Mouse (Mus musculus): ENCODE data around the gene Dnajc2.
A peak's percentile ranks its signal among the peaks of the same experiment; 100 is the strongest.

Gene Dnajc2

GRCm38 (mm10) chr5:21785053-21785452 is at the start of gene Dnajc2, which contains the start of gene Psmc2:
Dnajc2 (minus strand) TSS chr5:21785251.
Psmc2 (plus strand) TSS chr5:21785283.
- peak; percentile 91 for DNase-seq

- DNase-seq, result no peak
Measured at GRCm38 (mm10) chr5:21831761-21832160, 46.7 kb upstream of the Dnajc2 start.

GRCm38 (mm10) chr5:21828855-21829254 is 43.8 kb upstream of the Dnajc2 start:
- DNase-seq, result no peak

- DNase-seq, result no peak
Measured at GRCm38 (mm10) chr5:21827643-21828042, 42.6 kb upstream of the Dnajc2 start.

GRCm38 (mm10) chr5:21826370-21826769 is 41.3 kb upstream of the Dnajc2 start:
- DNase-seq, result no peak

- DNase-seq, result peak; percentile 67
Measured at GRCm38 (mm10) chr5:21813994-21814393, 28.9 kb upstream of the Dnajc2 start.

- DNase-seq, result no peak
Measured at GRCm38 (mm10) chr5:21810924-21811323, 25.9 kb upstream of the Dnajc2 start.

- no peak for DNase-seq
Measured at GRCm38 (mm10) chr5:21804837-21805236, 19.8 kb upstream of the Dnajc2 start.

GRCm38 (mm10) chr5:21803691-21804188 is 18.7 kb upstream of the Dnajc2 start:
- no peak for DNase-seq

- DNase-seq, result no peak
Measured at GRCm38 (mm10) chr5:21802907-21803306, 17.9 kb upstream of the Dnajc2 start.

GRCm38 (mm10) chr5:21792166-21792565 is 7.1 kb upstream of the Dnajc2 start:
- no peak for DNase-seq

- no peak for DNase-seq
Measured at GRCm38 (mm10) chr5:21789061-21789460, 4.0 kb upstream of the Dnajc2 start.

- no peak for DNase-seq
Measured at GRCm38 (mm10) chr5:21787186-21788105, 2.4 kb upstream of the Dnajc2 start.

- peak; percentile 94 for DNase-seq
Measured at GRCm38 (mm10) chr5:21786258-21787185, 1.5 kb upstream of the Dnajc2 start.

- no peak for DNase-seq
Measured at GRCm38 (mm10) chr5:21785776-21786175, 725 bp upstream of the Dnajc2 start.

- peak; percentile 78 for DNase-seq
Measured at GRCm38 (mm10) chr5:21784161-21785052, 644 bp downstream of the Dnajc2 start.

GRCm38 (mm10) chr5:21776491-21776890 is 8.6 kb downstream of the Dnajc2 start:
- DNase-seq, result no peak

GRCm38 (mm10) chr5:21769841-21770240 is 15.2 kb downstream of the Dnajc2 start:
- no peak for DNase-seq

- no peak for DNase-seq
Measured at GRCm38 (mm10) chr5:21768506-21768905, 16.5 kb downstream of the Dnajc2 start.

- no peak for DNase-seq
Measured at GRCm38 (mm10) chr5:21745966-21746365, 39.1 kb downstream of the Dnajc2 start.

GRCm38 (mm10) chr5:21744651-21745050 is 40.4 kb downstream of the Dnajc2 start:
- DNase-seq, result no peak

GRCm38 (mm10) chr5:21743606-21744005 is 41.4 kb downstream of the Dnajc2 start:
- no peak for DNase-seq
